Mouse (Mus musculus): ENCODE results near the gene Tmem160.

The Tmem160 gene

GRCm38 (mm10) chr7:16492211-16492610, 39.6 kb downstream of the Tmem160 start:
- no peak for DNase-seq

- DNase-seq = peak in 1 of 2 experiments; percentile 44
These were observed 40.8 kb downstream of the Tmem160 start for GRCm38 (mm10) chr7:16493361-16493760.

- no peak for DNase-seq
These were observed 43.7 kb downstream of the Tmem160 start for GRCm38 (mm10) chr7:16496260-16496659.

- no peak for DNase-seq
These were observed 47.1 kb downstream of the Tmem160 start for GRCm38 (mm10) chr7:16499671-16500104.

GRCm38 (mm10) chr7:16501571-16501970, 49.0 kb downstream of the Tmem160 start:
- DNase-seq = no peak

GRCm38 (mm10) chr7:16504573-16505225, 52.1 kb downstream of the Tmem160 start:
- no peak for DNase-seq

All from spleen, adult 18-20 months (tissue).